ENCODE assay signal across 9 mouse cellular contexts in the genomic region with DNA sequence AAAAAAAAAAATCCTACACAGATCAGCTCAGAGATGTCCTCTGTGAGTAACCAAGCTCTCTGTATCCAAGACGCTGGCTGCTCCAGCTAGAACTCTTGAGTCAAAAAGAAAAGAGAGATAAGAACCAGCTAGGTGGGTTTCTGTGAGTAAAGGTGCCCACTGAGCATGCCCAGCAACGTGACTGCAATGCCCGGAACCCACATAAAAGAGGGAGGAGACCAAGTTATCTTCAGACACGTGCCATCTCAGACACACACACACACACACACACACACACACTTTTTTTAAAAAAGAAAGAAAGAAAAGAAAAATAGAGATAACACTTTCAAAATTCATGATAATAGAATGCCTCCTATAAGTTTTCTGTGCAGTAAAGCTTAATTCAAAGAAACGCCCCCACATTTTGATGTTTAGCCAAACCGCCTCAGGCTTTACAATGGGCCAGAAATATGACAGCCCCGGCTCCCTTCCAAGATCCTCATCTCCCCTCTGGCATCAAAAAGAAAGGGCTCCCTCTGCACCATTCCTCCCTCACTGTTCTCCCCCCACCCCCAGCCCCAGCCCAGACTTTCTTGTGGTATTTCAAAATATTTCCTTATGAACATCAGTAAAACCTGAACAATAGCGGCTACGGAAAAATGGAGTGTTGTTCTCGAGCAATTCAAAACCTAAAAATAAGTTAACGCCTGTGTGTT.
DNase-seq lines count a peak whose midpoint lies in the region; ATAC-seq and TF ChIP-seq lines count a peak whose summit lies in the region.
"Had no signal": no experiment of that assay in that cellular context is flagged by ENCODE, and none has a peak within 500 bp of the region (broad histone marks: within the 10 kb centered on the region; RNA-seq: fewer than 3 reads in every experiment).

No protein-coding gene starts in this region.

- 0 out of 2 replicates have a peak, but pooled peaks have one; percentile 59 for ATAC-seq in hindbrain, postnatal 0 days
- no peak for ATAC-seq in erythroblast, adult 5-6 weeks (replicated peaks; ENCODE audit: low FRiP score, poor library complexity, severe bottlenecking)

- peak; percentile 59 for DNase-seq in hindbrain, postnatal 0 days (ENCODE audit: low spot score)
- no peak for DNase-seq in hindbrain, embryonic 10.5 days (ENCODE audit: low spot score)
- DNase-seq in right cerebral cortex, postnatal 10 days (ENCODE audit: low spot score in 2 of 2), result peak; percentile 47 to 52
- DNase-seq in right cerebral cortex, adult 18-20 months, result no peak
- DNase-seq in brain, embryonic 14.5 days (ENCODE audit: low read depth), result peak; percentile 75
- DNase-seq in thymus, postnatal 25 days, result peak; percentile 53
- no peak for DNase-seq in layer of hippocampus, adult 2 months (ENCODE audit: low spot score in 2 of 2)
- DNase-seq: cerebellum, adult 9-10 months had no signal

- no peak overlapping the region for H3K27ac ChIP-seq in hindbrain, postnatal 0 days
- H3K27ac ChIP-seq in hindbrain, embryonic 10.5 days, result no peak overlapping the region
- H3K27ac ChIP-seq in layer of hippocampus, adult 2 months, result no peak overlapping the region

- H3K9me3 ChIP-seq in hindbrain, postnatal 0 days (ENCODE audit: low read length), result no peaks in the 10 kb centered on the region
- 0 out of 2 replicates have a peak, but pooled peaks cover 5% of the 10 kb centered on the region for H3K9me3 ChIP-seq in hindbrain, embryonic 10.5 days

- TF ChIP-seq CTCF in hindbrain, postnatal 0 days (IDR thresholded peaks at IDR 0.05; ENCODE audit: low read depth), result no peak
- TF ChIP-seq CTCF in brain, embryonic 14.5 days (IDR thresholded peaks at IDR 0.05; ENCODE audit: borderline replicate concordance, extremely low read depth, insufficient read depth, insufficient read length), result no peak
- no peak for TF ChIP-seq CTCF in layer of hippocampus, adult 2 months (conservative IDR thresholded peaks at IDR 0.05)

- no peak overlapping the region for H3K4me3 ChIP-seq in hindbrain, postnatal 0 days (ENCODE audit: low read length)
- no peak overlapping the region for H3K4me3 ChIP-seq in hindbrain, embryonic 10.5 days
- H3K4me3 ChIP-seq in layer of hippocampus, adult 2 months, result no peak overlapping the region

- H3K4me1 ChIP-seq in hindbrain, postnatal 0 days (ENCODE audit: insufficient read depth, low read length), result no peaks in the 10 kb centered on the region
- peaks cover 12% of the 10 kb centered on the region for H3K4me1 ChIP-seq in hindbrain, embryonic 10.5 days (replicated peaks)

- WGBS in hindbrain, postnatal 0 days, result 61% methylated on average over 11 of the region's 11 CpGs
- 87% methylated on average over 11 of the region's 11 CpGs for WGBS in hindbrain, embryonic 10.5 days

- H3K36me3 ChIP-seq in hindbrain, postnatal 0 days (ENCODE audit: insufficient read depth, low read length), result no peaks in the 10 kb centered on the region
- no peaks in the 10 kb centered on the region for H3K36me3 ChIP-seq in hindbrain, embryonic 10.5 days

- TF ChIP-seq POLR2A in brain, embryonic 14.5 days (IDR thresholded peaks at IDR 0.05; ENCODE audit: borderline replicate concordance, extremely low read depth, insufficient read depth, insufficient read length, poor library complexity, severe bottlenecking), result no peak

- 0 out of 2 replicates have a peak overlapping the region, but pooled peaks have one; percentile 3 for H3K4me2 ChIP-seq in hindbrain, postnatal 0 days (ENCODE audit: low read depth, low read length)

- H3K27me3 ChIP-seq in hindbrain, postnatal 0 days (ENCODE audit: insufficient read depth, low read length), result no peaks in the 10 kb centered on the region
- no peaks in the 10 kb centered on the region for H3K27me3 ChIP-seq in hindbrain, embryonic 10.5 days (ENCODE audit: insufficient read depth, poor library complexity, severe bottlenecking)

- no peak overlapping the region for H3K9ac ChIP-seq in hindbrain, postnatal 0 days (replicated peaks; ENCODE audit: low read length)

Comparison
In these comparisons a context has a peak if more than half of its experiments do, and no peak if none do; other contexts are left out.
1. DNase-seq: peak in hindbrain, postnatal 0 days (single experiment), right cerebral cortex, postnatal 10 days (2 of 2), brain, embryonic 14.5 days (single experiment) and thymus, postnatal 25 days (single experiment); none in hindbrain, embryonic 10.5 days (single experiment), right cerebral cortex, adult 18-20 months (single experiment) and layer of hippocampus, adult 2 months (0 of 2).